ENCODE assay signal across 8 mouse cellular contexts in the genomic region with DNA sequence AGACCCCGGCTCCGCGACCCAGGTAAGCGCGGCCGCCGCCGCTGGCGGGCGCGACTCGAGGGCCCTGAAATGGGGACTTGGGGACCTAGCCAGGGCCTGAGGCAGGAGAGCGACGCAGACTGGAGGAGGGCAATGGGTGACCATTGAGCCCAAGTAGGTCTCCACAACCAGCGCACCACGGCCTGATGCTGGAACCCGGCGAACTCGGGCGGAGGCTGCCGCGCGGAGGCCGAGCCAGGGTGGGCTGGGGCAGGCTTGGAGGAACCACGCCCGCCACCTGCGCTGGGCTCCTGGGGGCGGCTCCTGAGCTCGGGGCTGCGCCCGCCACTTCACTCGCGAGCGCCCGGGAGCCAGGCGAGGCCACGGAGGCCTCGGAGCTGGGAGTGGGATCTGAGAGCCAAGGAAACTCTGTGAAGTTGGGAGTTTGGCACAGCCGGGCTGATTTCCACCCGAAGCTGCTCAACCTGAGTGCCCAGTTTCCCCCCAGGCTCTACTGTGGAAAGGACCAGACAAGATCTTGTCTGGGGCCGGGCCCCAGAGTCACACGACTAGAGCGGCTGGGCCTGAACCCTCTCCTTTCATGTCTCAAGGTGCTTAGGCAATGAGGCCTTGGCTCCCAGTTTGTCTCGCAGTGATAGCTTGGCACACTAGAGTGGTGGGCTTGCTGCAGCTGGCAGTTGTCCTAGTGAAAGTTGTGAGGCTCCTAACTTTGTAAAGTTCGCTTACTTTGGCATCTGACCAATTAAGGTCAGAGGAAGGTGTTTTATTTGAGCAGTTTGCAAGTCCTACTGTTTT. TPM values are rescaled to one million over a fixed set of nuclear protein-coding genes. Genes with fewer than 3 reads are reported as not detected.
A peak's percentile ranks its signal among the peaks of the same experiment; 100 is the strongest.
DNase-seq lines count a peak whose midpoint lies in the region; ATAC-seq and TF ChIP-seq lines count a peak whose summit lies in the region.

No protein-coding gene starts in this region.

- no peak overlapping the region for H3K27ac ChIP-seq in forebrain, embryonic 15.5 days (replicated peaks)
- H3K27ac ChIP-seq in midbrain, postnatal 0 days (ENCODE audit: low read depth, low read length): 0 out of 2 replicates have a peak overlapping the region, but pooled peaks have one; percentile 51

- H3K4me3 ChIP-seq in forebrain, embryonic 15.5 days: peak overlapping the region; percentile 79
- H3K4me3 ChIP-seq in midbrain, postnatal 0 days (ENCODE audit: low read depth, low read length): peak overlapping the region; percentile 85

- peak; percentile 12 to 20 for DNase-seq in left cerebral cortex, adult 18-20 months (ENCODE audit: low spot score in 2 of 2)
- DNase-seq in left cerebral cortex, adult 11 months (ENCODE audit: low spot score): no peak
- DNase-seq in cerebellum, adult 9-10 months: peak; percentile 62
- DNase-seq in kidney, postnatal 14 days: peak; percentile 8
- no peak for DNase-seq in midbrain, postnatal 0 days (ENCODE audit: low spot score)
- DNase-seq in spleen, postnatal 14 days (ENCODE audit: low spot score in 2 of 2): no peak
- DNase-seq in layer of hippocampus, adult 9-11 months: no peak

- no peak for TF ChIP-seq CTCF in midbrain, postnatal 0 days (IDR thresholded peaks at IDR 0.05)

- H3K4me1 ChIP-seq in forebrain, embryonic 15.5 days: peaks cover 16% of the 10 kb centered on the region
- 0 out of 2 replicates have a peak, but pooled peaks cover 4% of the 10 kb centered on the region for H3K4me1 ChIP-seq in midbrain, postnatal 0 days (ENCODE audit: insufficient read depth, low read length)

- H3K9me3 ChIP-seq in forebrain, embryonic 15.5 days: no peaks in the 10 kb centered on the region
- H3K9me3 ChIP-seq in midbrain, postnatal 0 days (ENCODE audit: low read length): no peaks in the 10 kb centered on the region

- no peaks in the 10 kb centered on the region; the same call in 1 of the 2 replicates for H3K27me3 ChIP-seq in forebrain, embryonic 15.5 days
- H3K27me3 ChIP-seq in midbrain, postnatal 0 days (ENCODE audit: insufficient read depth, low read length): peaks cover 4% of the 10 kb centered on the region; the same call in 1 of the 2 replicates

- WGBS in forebrain, embryonic 15.5 days: 3% methylated on average over 45 of the region's 45 CpGs
- WGBS in midbrain, postnatal 0 days: 2% methylated on average over 41 of the region's 45 CpGs

- H3K9ac ChIP-seq in forebrain, embryonic 15.5 days (replicated peaks): peak overlapping the region; percentile 62
- peak overlapping the region; percentile 76 for H3K9ac ChIP-seq in midbrain, postnatal 0 days (replicated peaks; ENCODE audit: low read length, poor library complexity, severe bottlenecking)

- peak overlapping the region; percentile 98 for H3K4me2 ChIP-seq in forebrain, embryonic 15.5 days (replicated peaks)
- H3K4me2 ChIP-seq in midbrain, postnatal 0 days (ENCODE audit: low read depth, low read length, poor library complexity, severe bottlenecking): peak overlapping the region; percentile 96

- no peaks in the 10 kb centered on the region for H3K36me3 ChIP-seq in forebrain, embryonic 15.5 days
- H3K36me3 ChIP-seq in midbrain, postnatal 0 days (ENCODE audit: insufficient read depth, low read length): no peaks in the 10 kb centered on the region

- ATAC-seq in forebrain, embryonic 15.5 days (replicated peaks): peak; percentile 63
- peak; percentile 50 for ATAC-seq in midbrain, postnatal 0 days (ENCODE audit: low FRiP score)

RNA-seq across cellular contexts. Expression of a gene that starts 0.8 kb away (rescaled TPM):
- total RNA-seq in left cerebral cortex, adult 18-20 months (2021): 10 to 100 TPM in 1 of 2 experiments, 1 to 10 TPM in 1; 9.6 to 11.3 TPM
- polyA plus RNA-seq in forebrain, embryonic 15.5 days (2015; fragmentation: Nextera tagmentation; extraction: Ambion mirVana): 5.3 and 7.6 TPM in 2 replicates
- total RNA-seq in midbrain, postnatal 0 days (2014; rRNA removed): 33.9 and 35.2 TPM in 2 replicates
- 14.2 and 14.7 TPM in 2 replicates for polyA plus RNA-seq in midbrain, postnatal 0 days (2015; fragmentation: Nextera tagmentation; extraction: Ambion mirVana)

Comparison
In these comparisons a context has a peak if more than half of its experiments do, and no peak if none do; other contexts are left out.
1. DNase-seq: peak in left cerebral cortex, adult 18-20 months (2 of 2), cerebellum, adult 9-10 months (single experiment) and kidney, postnatal 14 days (single experiment); none in left cerebral cortex, adult 11 months (single experiment), midbrain, postnatal 0 days (single experiment), spleen, postnatal 14 days (0 of 2) and layer of hippocampus, adult 9-11 months (single experiment).